Mouse (Mus musculus) spleen, adult 2 months (tissue): ENCODE results near the gene Cdyl.

Experiments used
- CTCF ChIP-seq: fragments of 200-500 bp; IDR thresholded peaks from 2 replicates; pipeline ENCODE4 v1.5.1; 2011; ENCODE audit warnings: mild to moderate bottlenecking, inconsistent platforms; ENCODE audit not compliant: insufficient read depth, insufficient read length, insufficient replicate concordance; ENCODE audit errors: extremely low read depth
- POLR2A ChIP-seq: fragments of 200-500 bp; IDR thresholded peaks from 2 replicates; pipeline ENCODE4 v1.6.1; 2011; ENCODE audit warnings: low read depth, low read length, inconsistent platforms

DNA sequence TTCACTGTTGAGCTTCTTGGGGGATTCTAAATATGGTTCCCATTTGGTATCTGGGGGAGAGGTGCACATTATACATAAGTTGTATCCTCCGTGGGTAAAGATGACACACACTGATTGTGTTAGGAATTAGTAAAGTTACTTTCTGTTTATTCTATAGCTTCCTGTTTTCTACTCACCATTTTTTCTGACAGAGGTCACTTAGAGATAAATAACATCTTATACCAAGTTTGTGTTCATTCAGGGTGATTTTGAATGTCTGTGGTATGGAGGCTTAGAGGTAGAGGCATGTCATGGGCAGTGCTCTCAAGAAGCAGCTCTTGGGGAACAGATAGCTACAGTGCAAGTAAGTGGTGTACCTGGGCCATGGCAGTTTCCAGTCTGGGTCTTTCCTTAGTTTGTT lies 83.6 kb downstream of the Cdyl start:
- TF ChIP-seq CTCF (no peak), POLR2A (no peak)
